Mouse (Mus musculus) megakaryocyte, embryonic 14.5 days (primary cell): ENCODE measurements around the gene Rps15. TPM values are rescaled to one million over a fixed set of nuclear protein-coding genes. Genes with fewer than 3 reads are reported as not detected.
A peak's percentile ranks its signal among the peaks of the same experiment; 100 is the strongest.

Experiments used
- H3K27me3 ChIP-seq: replicated peaks from 2 replicates; pipeline ENCODE3; 2012; ENCODE audit warnings: inconsistent platforms
- H3K36me3 ChIP-seq: replicated peaks from 2 replicates; pipeline ENCODE3; 2012; ENCODE audit warnings: low read length, inconsistent platforms, mixed read lengths
- H3K4me1 ChIP-seq: 2 replicates; pipeline ENCODE4 v1.6.1; 2012; ENCODE audit warnings: inconsistent platforms
- H3K4me3 ChIP-seq: replicated peaks from 2 replicates; pipeline ENCODE3; 2012; ENCODE audit warnings: moderate library complexity, mild to moderate bottlenecking, inconsistent platforms
- H3K9me3 ChIP-seq: 2 replicates; pipeline ENCODE4 v1.6.1; 2012; ENCODE audit warnings: inconsistent platforms
- FLI1 ChIP-seq: IDR thresholded peaks from 2 replicates; pipeline ENCODE4 v1.6.1; 2012; ENCODE audit warnings: low read length, inconsistent platforms, mixed read lengths
- GATA1 ChIP-seq: IDR thresholded peaks from 3 replicates; pipeline ENCODE4 v1.6.1; 2012; ENCODE audit warnings: mixed read lengths, low read length, inconsistent platforms, borderline replicate concordance
- polyA plus RNA-seq: library from polyadenylated mRNA; stranded (reverse); fragments of >175 nt; gene quantifications from 2 replicates; pipeline ENCODE4 v1.2.3, GENCODE M21; 2012; ENCODE audit warnings: low replicate concordance; ENCODE audit not compliant: insufficient read depth

The Rps15 gene
- polyA plus RNA-seq, 1 experiment = 10,126 TPM

GRCm38 (mm10) chr10:80271186-80271843 lies 20.9 kb upstream of the Rps15 start:
- peaks cover 91% of the 10 kb centered on the region for H3K4me1 ChIP-seq
- H3K36me3 ChIP-seq = peaks cover 81% of the 10 kb centered on the region
- H3K27me3 ChIP-seq = no peaks in the 10 kb centered on the region
- TF ChIP-seq FLI1 (no peak), GATA1 (no peak)
- H3K9me3 ChIP-seq = no peaks in the 10 kb centered on the region
- peak overlapping the region; percentile 0 for H3K4me3 ChIP-seq

- no peak for TF ChIP-seq GATA1
- TF ChIP-seq FLI1 = no peak
- H3K9me3 ChIP-seq = no peaks in the 10 kb centered on the region
- no peak overlapping the region for H3K4me3 ChIP-seq
- H3K4me1 ChIP-seq = peaks cover 84% of the 10 kb centered on the region
- H3K36me3 ChIP-seq = peaks cover 85% of the 10 kb centered on the region
- H3K27me3 ChIP-seq = no peaks in the 10 kb centered on the region
These were observed 20.2 kb upstream of the Rps15 start for GRCm38 (mm10) chr10:80271870-80272585.

GRCm38 (mm10) chr10:80273847-80274246 lies 18.4 kb upstream of the Rps15 start:
- H3K4me3 ChIP-seq = peak overlapping the region; percentile 59
- TF ChIP-seq FLI1 (no peak), GATA1 (no peak)
- no peaks in the 10 kb centered on the region for H3K9me3 ChIP-seq
- H3K4me1 ChIP-seq = peaks cover 76% of the 10 kb centered on the region
- H3K36me3 ChIP-seq = peaks cover 88% of the 10 kb centered on the region
- H3K27me3 ChIP-seq = no peaks in the 10 kb centered on the region

GRCm38 (mm10) chr10:80276238-80276637 lies 16.0 kb upstream of the Rps15 start:
- Histone ChIP-seq H3K4me3 (no peak overlapping the region), H3K4me1 (peaks cover 70% of the 10 kb centered on the region), H3K27me3 (no peaks in the 10 kb centered on the region), H3K36me3 (peaks cover 91% of the 10 kb centered on the region), H3K9me3 (no peaks in the 10 kb centered on the region)
- TF ChIP-seq GATA1 = no peak
- TF ChIP-seq FLI1 = no peak

- no peaks in the 10 kb centered on the region for H3K9me3 ChIP-seq
- peaks cover 65% of the 10 kb centered on the region for H3K4me1 ChIP-seq
- H3K4me3 ChIP-seq = peak overlapping the region; percentile 42
- TF ChIP-seq GATA1 (no peak), FLI1 (no peak)
- H3K36me3 ChIP-seq = peaks cover 96% of the 10 kb centered on the region
- H3K27me3 ChIP-seq = no peaks in the 10 kb centered on the region
These were observed 13.9 kb upstream of the Rps15 start for GRCm38 (mm10) chr10:80278390-80278789.

DNA sequence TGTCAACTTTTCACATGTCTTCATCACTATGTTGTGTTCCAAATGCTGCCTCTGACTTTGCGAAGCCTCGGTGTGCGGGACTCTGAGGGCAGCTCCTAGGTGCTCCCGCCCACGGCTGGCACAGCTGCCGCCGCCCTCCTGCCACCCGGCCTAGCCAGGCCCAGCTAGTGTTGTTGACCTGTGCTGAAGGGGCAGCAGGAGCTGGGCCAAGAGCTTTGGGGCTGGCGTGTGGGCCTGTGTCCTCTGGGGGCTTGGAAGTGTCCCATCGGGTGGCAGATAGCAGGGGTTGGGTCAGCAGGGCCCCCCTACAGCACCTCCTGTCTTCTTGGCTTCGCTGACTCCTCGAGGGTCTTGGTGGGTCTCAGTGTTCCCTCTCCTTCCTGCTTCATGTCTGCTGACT lies 13.0 kb upstream of the Rps15 start:
- no peak overlapping the region for H3K4me3 ChIP-seq
- no peaks in the 10 kb centered on the region for H3K27me3 ChIP-seq
- H3K36me3 ChIP-seq = peaks cover 96% of the 10 kb centered on the region
- peaks cover 62% of the 10 kb centered on the region for H3K4me1 ChIP-seq
- TF ChIP-seq FLI1 (no peak), GATA1 (no peak)
- no peaks in the 10 kb centered on the region for H3K9me3 ChIP-seq

DNA sequence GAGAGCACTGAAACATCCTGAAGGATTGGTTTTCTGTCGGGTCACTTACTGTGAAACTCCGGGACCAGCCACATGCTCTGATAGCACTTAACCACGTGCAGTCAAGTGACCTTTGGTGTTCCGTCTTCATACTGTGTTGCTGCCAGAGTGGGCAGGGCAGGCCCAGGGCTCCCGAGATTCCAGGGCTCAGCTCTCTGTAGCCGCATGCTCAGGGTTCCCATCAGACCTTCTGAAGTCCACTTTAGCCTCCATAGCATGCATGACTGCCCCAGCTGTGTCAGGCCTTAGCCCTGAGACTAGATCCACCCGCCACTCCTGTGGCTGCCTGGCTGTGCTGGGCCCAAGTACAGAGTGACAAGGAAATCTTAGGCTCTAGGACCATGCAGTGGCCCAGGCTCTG lies 10.9 kb upstream of the Rps15 start:
- Histone ChIP-seq H3K36me3 (peaks cover 97% of the 10 kb centered on the region), H3K27me3 (no peaks in the 10 kb centered on the region), H3K4me3 (no peak overlapping the region), H3K9me3 (no peaks in the 10 kb centered on the region), H3K4me1 (peaks cover 55% of the 10 kb centered on the region)
- no peak for TF ChIP-seq GATA1

DNA sequence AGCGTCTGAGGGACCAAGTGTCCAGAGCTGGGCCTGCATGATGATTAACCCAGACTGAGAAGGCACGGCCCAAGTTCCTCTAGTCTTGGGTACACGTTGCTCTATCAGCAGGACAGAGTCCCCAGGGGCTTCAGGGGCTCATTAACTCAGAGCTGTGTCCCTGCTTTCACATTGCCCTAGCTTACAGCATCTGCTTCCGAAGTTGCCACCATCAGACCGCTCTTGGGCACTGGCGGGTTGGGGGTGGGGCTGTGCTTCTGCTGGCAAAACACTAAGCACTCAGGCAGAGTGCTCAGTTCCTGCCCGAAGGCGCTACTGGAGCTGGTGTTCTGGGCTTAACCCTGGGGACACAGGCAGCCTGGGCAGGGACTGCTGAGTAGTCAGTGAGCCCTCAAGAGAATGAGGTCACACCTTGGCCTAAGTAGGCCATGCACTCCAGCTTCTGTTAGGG lies 10.3 kb upstream of the Rps15 start:
- H3K4me3 ChIP-seq = no peak overlapping the region
- peaks cover 59% of the 10 kb centered on the region for H3K4me1 ChIP-seq
- H3K9me3 ChIP-seq = no peaks in the 10 kb centered on the region
- H3K36me3 ChIP-seq = peaks cover 98% of the 10 kb centered on the region
- no peak for TF ChIP-seq FLI1
- no peak for TF ChIP-seq GATA1
- no peaks in the 10 kb centered on the region for H3K27me3 ChIP-seq

- no peak for TF ChIP-seq GATA1
- TF ChIP-seq FLI1 = no peak
- H3K9me3 ChIP-seq = no peaks in the 10 kb centered on the region
- H3K27me3 ChIP-seq = no peaks in the 10 kb centered on the region
- H3K4me3 ChIP-seq = no peak overlapping the region
- peaks cover 59% of the 10 kb centered on the region for H3K4me1 ChIP-seq
- H3K36me3 ChIP-seq = peaks cover 98% of the 10 kb centered on the region
These were observed 9.5 kb upstream of the Rps15 start for GRCm38 (mm10) chr10:80282481-80283441.
